Mouse (Mus musculus): Measurements from ENCODE around the gene Cby1. TPM values are rescaled to one million over a fixed set of nuclear protein-coding genes. Genes with fewer than 3 reads are reported as not detected.

Cby1 gene
- polyA plus RNA-seq (2012; rRNA removed) = 30.3 and 32.3 TPM in 2 replicates

- TF ChIP-seq CTCF (IDR thresholded peaks at IDR 0.05; ENCODE audit: borderline replicate concordance, insufficient read depth, low read depth, low read length) (no peak), POLR2A (IDR thresholded peaks at IDR 0.05; ENCODE audit: borderline replicate concordance, insufficient read depth, low read length) (peak; percentile 85)
- WGBS = under 1% methylated on average over 55 of the region's 55 CpGs
- DNase-seq = peak; percentile 96 to 98
- peak within 1 kb of the TSS; percentile 95 for H3K27ac ChIP-seq (ENCODE audit: insufficient read depth, low read length)
- H3K4me3 ChIP-seq (replicated peaks; ENCODE audit: insufficient read depth, low read depth, low read length) = peak within 1 kb of the TSS; percentile 87
- no peaks in the 10 kb centered on the region for H3K4me1 ChIP-seq (ENCODE audit: control insufficient read depth, insufficient read depth, low read length)
- H3K27me3 ChIP-seq (ENCODE audit: control insufficient read depth, insufficient read depth, low read length) = no peaks in the 10 kb centered on the region
Measured at GRCm38 (mm10) chr15:79658531-79659375, at the start of gene Cby1, which contains the start of gene Fam227a. TSS of gene Cby1 (plus strand) at chr15:79659199. TSS of gene Fam227a (minus strand) at chr15:79658956.

DNA sequence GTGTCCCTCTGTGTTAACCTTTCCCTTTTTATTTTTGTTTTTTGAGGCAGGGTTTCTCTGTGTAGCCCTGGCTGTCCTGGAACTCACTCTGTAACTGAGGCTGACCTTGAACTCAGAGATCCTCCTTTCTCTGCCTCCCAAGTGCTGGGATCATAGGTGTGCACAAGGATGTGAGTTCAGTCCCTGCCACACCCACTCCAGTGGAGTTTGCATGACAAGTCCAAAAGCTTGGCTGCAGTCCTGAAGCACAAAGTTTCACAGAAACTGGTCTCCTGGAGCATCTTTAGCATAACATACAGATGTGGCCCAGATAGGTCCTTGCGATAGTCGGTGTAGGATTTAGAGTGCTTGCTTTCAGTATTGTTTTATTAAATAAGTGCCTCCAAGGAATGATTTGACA is 49.8 kb upstream of the Cby1 start:
- DNase-seq = no peak
- WGBS = 92% methylated on average over 2 of the region's 2 CpGs
- TF ChIP-seq CTCF (IDR thresholded peaks at IDR 0.05; ENCODE audit: borderline replicate concordance, insufficient read depth, low read depth, low read length) (no peak), POLR2A (IDR thresholded peaks at IDR 0.05; ENCODE audit: borderline replicate concordance, insufficient read depth, low read length) (no peak)
- Histone ChIP-seq H3K4me3 (replicated peaks; ENCODE audit: insufficient read depth, low read depth, low read length) (no peak overlapping the region), H3K27ac (ENCODE audit: insufficient read depth, low read length) (no peak overlapping the region), H3K27me3 (ENCODE audit: control insufficient read depth, insufficient read depth, low read length) (no peaks in the 10 kb centered on the region), H3K4me1 (ENCODE audit: control insufficient read depth, insufficient read depth, low read length) (no peaks in the 10 kb centered on the region)

DNA sequence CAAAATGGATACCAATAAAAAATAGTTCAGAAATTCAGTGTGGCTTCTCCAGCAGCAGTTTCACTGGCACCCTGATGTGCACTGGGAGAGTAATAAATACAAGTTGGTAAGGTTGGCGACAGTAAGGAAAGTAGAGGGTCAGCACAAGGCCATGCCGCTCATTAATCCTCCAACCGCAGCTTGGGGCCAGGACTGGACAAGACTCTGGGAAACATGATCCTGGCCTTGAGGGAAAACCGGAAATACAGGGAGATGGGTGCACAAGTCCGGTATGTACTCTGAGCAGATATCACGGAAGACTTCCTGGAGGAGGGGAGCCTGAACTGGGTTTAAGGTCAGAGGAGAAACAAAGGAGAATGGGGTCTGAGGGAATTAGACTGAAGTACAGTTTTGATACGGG is 43.5 kb upstream of the Cby1 start:
- Histone ChIP-seq H3K4me3 (replicated peaks; ENCODE audit: insufficient read depth, low read depth, low read length) (no peak overlapping the region), H3K4me1 (ENCODE audit: control insufficient read depth, insufficient read depth, low read length) (no peaks in the 10 kb centered on the region), H3K27me3 (ENCODE audit: control insufficient read depth, insufficient read depth, low read length) (no peaks in the 10 kb centered on the region), H3K27ac (ENCODE audit: insufficient read depth, low read length) (no peak overlapping the region)
- no peak for DNase-seq
- whole genome bisulfite sequencing = 92% methylated on average over 7 of the region's 7 CpGs
- no peak for TF ChIP-seq CTCF (IDR thresholded peaks at IDR 0.05; ENCODE audit: borderline replicate concordance, insufficient read depth, low read depth, low read length)
- no peak for TF ChIP-seq POLR2A (IDR thresholded peaks at IDR 0.05; ENCODE audit: borderline replicate concordance, insufficient read depth, low read length)

GRCm38 (mm10) chr15:79616729-79617128 is 42.3 kb upstream of the Cby1 start:
- no peak overlapping the region for H3K4me3 ChIP-seq (replicated peaks; ENCODE audit: insufficient read depth, low read depth, low read length)
- no peaks in the 10 kb centered on the region for H3K27me3 ChIP-seq (ENCODE audit: control insufficient read depth, insufficient read depth, low read length)
- no peak for DNase-seq
- no peak overlapping the region for H3K27ac ChIP-seq (ENCODE audit: insufficient read depth, low read length)
- no peaks in the 10 kb centered on the region for H3K4me1 ChIP-seq (ENCODE audit: control insufficient read depth, insufficient read depth, low read length)
- TF ChIP-seq POLR2A (IDR thresholded peaks at IDR 0.05; ENCODE audit: borderline replicate concordance, insufficient read depth, low read length) (no peak), CTCF (IDR thresholded peaks at IDR 0.05; ENCODE audit: borderline replicate concordance, insufficient read depth, low read depth, low read length) (no peak)
- 87% methylated on average over 5 of the region's 5 CpGs for WGBS

DNA sequence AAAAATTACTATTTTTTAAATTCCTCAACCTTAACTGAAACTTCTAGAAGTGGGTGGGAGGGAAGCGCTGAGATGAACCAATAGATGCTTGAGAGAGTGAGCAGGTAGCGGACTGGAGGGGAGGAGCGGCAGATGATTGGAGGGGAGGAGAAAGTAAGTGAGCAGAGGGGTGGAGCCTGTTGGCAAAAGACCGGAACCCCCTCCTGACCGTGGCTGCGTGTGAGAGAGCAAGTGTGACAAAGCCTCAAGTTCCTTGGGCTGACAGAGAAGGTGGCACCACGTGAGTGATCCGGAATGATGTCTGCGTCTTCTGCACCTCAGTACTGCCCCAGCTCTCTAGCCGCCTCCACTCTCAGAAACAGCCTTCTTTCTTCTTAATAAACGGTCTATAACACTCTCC is 41.9 kb upstream of the Cby1 start:
- WGBS = 87% methylated on average over 11 of the region's 11 CpGs
- Histone ChIP-seq H3K27ac (ENCODE audit: insufficient read depth, low read length) (no peak overlapping the region), H3K4me3 (replicated peaks; ENCODE audit: insufficient read depth, low read depth, low read length) (no peak overlapping the region), H3K27me3 (ENCODE audit: control insufficient read depth, insufficient read depth, low read length) (no peaks in the 10 kb centered on the region), H3K4me1 (ENCODE audit: control insufficient read depth, insufficient read depth, low read length) (no peaks in the 10 kb centered on the region)
- no peak for DNase-seq
- TF ChIP-seq POLR2A (IDR thresholded peaks at IDR 0.05; ENCODE audit: borderline replicate concordance, insufficient read depth, low read length) (no peak), CTCF (IDR thresholded peaks at IDR 0.05; ENCODE audit: borderline replicate concordance, insufficient read depth, low read depth, low read length) (no peak)

- no peaks in the 10 kb centered on the region for H3K4me1 ChIP-seq (ENCODE audit: control insufficient read depth, insufficient read depth, low read length)
- TF ChIP-seq CTCF (IDR thresholded peaks at IDR 0.05; ENCODE audit: borderline replicate concordance, insufficient read depth, low read depth, low read length) (no peak), POLR2A (IDR thresholded peaks at IDR 0.05; ENCODE audit: borderline replicate concordance, insufficient read depth, low read length) (no peak)
- 90% methylated on average over 7 of the region's 7 CpGs for WGBS
- no peak overlapping the region for H3K4me3 ChIP-seq (replicated peaks; ENCODE audit: insufficient read depth, low read depth, low read length)
- no peaks in the 10 kb centered on the region for H3K27me3 ChIP-seq (ENCODE audit: control insufficient read depth, insufficient read depth, low read length)
- no peak for DNase-seq
- H3K27ac ChIP-seq (ENCODE audit: insufficient read depth, low read length) = no peak overlapping the region
Measured at GRCm38 (mm10) chr15:79618456-79618855, 40.5 kb upstream of the Cby1 start.

DNA sequence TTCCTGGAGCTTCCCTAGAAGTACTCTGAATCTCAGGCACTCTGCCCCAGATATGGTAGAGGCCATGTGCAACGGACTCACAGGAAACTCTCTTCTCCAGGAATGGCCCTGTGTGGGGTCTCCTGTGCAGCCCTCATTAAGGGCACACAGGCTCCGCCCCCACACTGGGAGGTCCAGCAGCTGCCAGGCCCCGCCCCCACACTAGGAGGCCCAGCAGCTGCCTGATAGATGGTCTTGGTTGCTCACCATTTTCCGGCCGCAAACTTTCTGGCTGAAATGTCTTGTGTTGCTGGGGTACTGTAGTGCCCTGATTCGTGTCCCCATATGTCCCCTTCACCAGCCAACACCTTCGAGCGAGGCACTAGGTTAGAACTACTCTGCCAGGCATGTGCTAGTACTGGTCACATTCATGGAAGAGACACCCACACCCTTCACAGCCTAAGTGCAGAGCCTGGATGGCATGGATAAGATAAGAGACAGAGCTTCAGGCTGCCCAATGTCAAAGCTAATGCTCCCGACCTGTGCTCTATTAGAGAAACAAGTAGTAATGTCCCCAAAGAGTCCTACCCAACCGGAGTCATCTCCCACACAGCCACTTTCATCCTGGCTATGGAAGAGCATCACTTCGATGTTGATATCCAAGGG is 39.1 kb upstream of the Cby1 start:
- TF ChIP-seq POLR2A (IDR thresholded peaks at IDR 0.05; ENCODE audit: borderline replicate concordance, insufficient read depth, low read length) = no peak
- no peak for TF ChIP-seq CTCF (IDR thresholded peaks at IDR 0.05; ENCODE audit: borderline replicate concordance, insufficient read depth, low read depth, low read length)
- Histone ChIP-seq H3K4me3 (replicated peaks; ENCODE audit: insufficient read depth, low read depth, low read length) (no peak overlapping the region), H3K4me1 (ENCODE audit: control insufficient read depth, insufficient read depth, low read length) (no peaks in the 10 kb centered on the region), H3K27me3 (ENCODE audit: control insufficient read depth, insufficient read depth, low read length) (no peaks in the 10 kb centered on the region), H3K27ac (ENCODE audit: insufficient read depth, low read length) (no peak overlapping the region)
- no peak for DNase-seq
- 66% methylated on average over 11 of the region's 11 CpGs for WGBS

- H3K4me1 ChIP-seq (ENCODE audit: control insufficient read depth, insufficient read depth, low read length) = no peaks in the 10 kb centered on the region
- no peak for DNase-seq
- H3K4me3 ChIP-seq (replicated peaks; ENCODE audit: insufficient read depth, low read depth, low read length) = no peak overlapping the region
- no peak overlapping the region for H3K27ac ChIP-seq (ENCODE audit: insufficient read depth, low read length)
- TF ChIP-seq CTCF (IDR thresholded peaks at IDR 0.05; ENCODE audit: borderline replicate concordance, insufficient read depth, low read depth, low read length) (no peak), POLR2A (IDR thresholded peaks at IDR 0.05; ENCODE audit: borderline replicate concordance, insufficient read depth, low read length) (no peak)
- no peaks in the 10 kb centered on the region for H3K27me3 ChIP-seq (ENCODE audit: control insufficient read depth, insufficient read depth, low read length)
- 84% methylated on average over 2 of the region's 2 CpGs for WGBS
Measured at GRCm38 (mm10) chr15:79630471-79630870, 28.5 kb upstream of the Cby1 start.
